15 mouse cellular contexts compared by ENCODE assay signal in genomic region chr10:58890671-58891439, GRCm38 (mm10).
DNase-seq lines count a peak whose midpoint lies in the region; ATAC-seq lines count a peak whose summit lies in the region.
"Had no signal": no experiment of that assay in that cellular context is flagged by ENCODE, and none has a peak within 500 bp of the region (broad histone marks: within the 10 kb centered on the region; RNA-seq: fewer than 3 reads in every experiment).

No protein-coding gene starts in this region.

- peak; percentile 43; the same call in 1 of the 2 replicates for ATAC-seq in hindbrain, embryonic 14.5 days (ENCODE audit: low FRiP score)
- ATAC-seq in embryonic facial prominence, embryonic 11.5 days (replicated peaks; ENCODE audit: insufficient number of reproducible peaks, low FRiP score, low TSS enrichment, low read depth): no peak
- peak; percentile 32; the same call in 1 of the 2 replicates for ATAC-seq in forebrain, embryonic 16.5 days
- no peak for ATAC-seq in hindbrain, embryonic 12.5 days (ENCODE audit: low FRiP score)
- ATAC-seq: inflammation-experienced regulatory T-cells, adult 6 months had no signal

- H3K36me3 ChIP-seq in hindbrain, embryonic 14.5 days (replicated peaks; ENCODE audit: control insufficient read depth, insufficient read depth): no peaks in the 10 kb centered on the region
- H3K36me3 ChIP-seq in hindbrain, embryonic 10.5 days: no peaks in the 10 kb centered on the region
- no peaks in the 10 kb centered on the region for H3K36me3 ChIP-seq in embryonic facial prominence, embryonic 11.5 days (replicated peaks; ENCODE audit: control insufficient read depth, insufficient read depth, low read depth, low read length)
- H3K36me3 ChIP-seq in forebrain, embryonic 16.5 days (ENCODE audit: control insufficient read depth, insufficient read depth): no peaks in the 10 kb centered on the region
- no peaks in the 10 kb centered on the region for H3K36me3 ChIP-seq in hindbrain, embryonic 12.5 days
- H3K36me3 ChIP-seq: liver, embryonic 15.5 days had no signal

- 55% methylated on average over 16 of the region's 16 CpGs for WGBS in hindbrain, embryonic 14.5 days
- WGBS in hindbrain, embryonic 10.5 days: 61% methylated on average over 16 of the region's 16 CpGs
- WGBS in embryonic facial prominence, embryonic 11.5 days: 36% methylated on average over 16 of the region's 16 CpGs
- WGBS in forebrain, embryonic 16.5 days: 19% methylated on average over 16 of the region's 16 CpGs
- 55% methylated on average over 16 of the region's 16 CpGs for WGBS in hindbrain, embryonic 12.5 days

- 0 out of 2 replicates have a peak, but pooled peaks cover 6% of the 10 kb centered on the region for H3K4me1 ChIP-seq in hindbrain, embryonic 14.5 days (replicated peaks; ENCODE audit: control insufficient read depth, insufficient read depth, low read length)
- H3K4me1 ChIP-seq in hindbrain, embryonic 10.5 days (replicated peaks): no peaks in the 10 kb centered on the region; the same call in 1 of the 2 replicates
- H3K4me1 ChIP-seq in embryonic facial prominence, embryonic 11.5 days (ENCODE audit: control insufficient read depth, insufficient read depth, low read length): no peaks in the 10 kb centered on the region
- peaks cover 15% of the 10 kb centered on the region for H3K4me1 ChIP-seq in forebrain, embryonic 16.5 days (replicated peaks; ENCODE audit: control insufficient read depth, insufficient read depth, low read length)
- peaks cover 4% of the 10 kb centered on the region for H3K4me1 ChIP-seq in hindbrain, embryonic 12.5 days
- H3K4me1 ChIP-seq: liver, embryonic 15.5 days had no signal

- no peak overlapping the region for H3K27ac ChIP-seq in hindbrain, embryonic 14.5 days
- no peak overlapping the region for H3K27ac ChIP-seq in hindbrain, embryonic 10.5 days
- no peak overlapping the region for H3K27ac ChIP-seq in embryonic facial prominence, embryonic 11.5 days (replicated peaks; ENCODE audit: low read depth, low read length)
- H3K27ac ChIP-seq in forebrain, embryonic 16.5 days (ENCODE audit: low read length): no peak overlapping the region
- H3K27ac ChIP-seq in hindbrain, embryonic 12.5 days: no peak overlapping the region
- H3K27ac ChIP-seq: liver, embryonic 15.5 days had no signal

- no peaks in the 10 kb centered on the region for H3K9me3 ChIP-seq in hindbrain, embryonic 14.5 days (ENCODE audit: control insufficient read depth, low read length)
- H3K9me3 ChIP-seq in hindbrain, embryonic 10.5 days: no peaks in the 10 kb centered on the region
- H3K9me3 ChIP-seq in embryonic facial prominence, embryonic 11.5 days (replicated peaks; ENCODE audit: control insufficient read depth, low read length): no peaks in the 10 kb centered on the region
- H3K9me3 ChIP-seq in forebrain, embryonic 16.5 days (ENCODE audit: control insufficient read depth, low read length): no peaks in the 10 kb centered on the region
- H3K9me3 ChIP-seq in hindbrain, embryonic 12.5 days (replicated peaks): no peaks in the 10 kb centered on the region
- H3K9me3 ChIP-seq: liver, embryonic 15.5 days had no signal

- no peaks in the 10 kb centered on the region for H3K27me3 ChIP-seq in hindbrain, embryonic 14.5 days (ENCODE audit: control insufficient read depth, insufficient read depth, low read length)
- H3K27me3 ChIP-seq in hindbrain, embryonic 10.5 days (ENCODE audit: insufficient read depth, poor library complexity, severe bottlenecking): no peaks in the 10 kb centered on the region
- H3K27me3 ChIP-seq in embryonic facial prominence, embryonic 11.5 days (ENCODE audit: control insufficient read depth, insufficient read depth, low read length): no peaks in the 10 kb centered on the region
- H3K27me3 ChIP-seq in forebrain, embryonic 16.5 days (replicated peaks; ENCODE audit: control insufficient read depth, insufficient read depth, low read length): no peaks in the 10 kb centered on the region
- no peaks in the 10 kb centered on the region for H3K27me3 ChIP-seq in hindbrain, embryonic 12.5 days
- H3K27me3 ChIP-seq: liver, embryonic 15.5 days had no signal

- no peak overlapping the region for H3K4me3 ChIP-seq in hindbrain, embryonic 14.5 days (replicated peaks; ENCODE audit: low read length)
- H3K4me3 ChIP-seq in hindbrain, embryonic 10.5 days: no peak overlapping the region
- H3K4me3 ChIP-seq in embryonic facial prominence, embryonic 11.5 days (ENCODE audit: low read depth, low read length): no peak overlapping the region
- H3K4me3 ChIP-seq in forebrain, embryonic 16.5 days (replicated peaks; ENCODE audit: low read length): no peak overlapping the region
- H3K4me3 ChIP-seq in hindbrain, embryonic 12.5 days: no peak overlapping the region
- H3K4me3 ChIP-seq: liver, embryonic 15.5 days had no signal

- DNase-seq in hindbrain, embryonic 14.5 days (ENCODE audit: low spot score): no peak
- DNase-seq in hindbrain, embryonic 10.5 days (ENCODE audit: low spot score): no peak
- DNase-seq in embryonic facial prominence, embryonic 11.5 days (ENCODE audit: low spot score): peak; percentile 19
- peak; percentile 47 for DNase-seq in retina, embryonic 14.5 days (ENCODE audit: low spot score)
- no peak for DNase-seq in spleen, adult 12 weeks (ENCODE audit: low spot score)
- DNase-seq: adrenal gland, postnatal 25 days; cerebellum, postnatal 25 days; kidney, postnatal 10 days; layer of hippocampus, adult 9-11 months; left cerebral cortex, postnatal 4 days; thymus, postnatal 4 days had no signal

- H3K9ac ChIP-seq in hindbrain, embryonic 14.5 days: no peak overlapping the region
- no peak overlapping the region for H3K9ac ChIP-seq in embryonic facial prominence, embryonic 11.5 days (replicated peaks; ENCODE audit: low read length)
- peak overlapping the region; percentile 3; the same call in 1 of the 2 replicates for H3K9ac ChIP-seq in forebrain, embryonic 16.5 days (replicated peaks; ENCODE audit: low read depth, low read length)
- no peak overlapping the region for H3K9ac ChIP-seq in hindbrain, embryonic 12.5 days
- H3K9ac ChIP-seq: liver, embryonic 15.5 days had no signal

- H3K4me2 ChIP-seq in hindbrain, embryonic 14.5 days (replicated peaks): 0 out of 2 replicates have a peak overlapping the region, but pooled peaks have one; percentile 2
- no peak overlapping the region for H3K4me2 ChIP-seq in embryonic facial prominence, embryonic 11.5 days (ENCODE audit: low read depth, low read length)
- H3K4me2 ChIP-seq in forebrain, embryonic 16.5 days (ENCODE audit: low read length): no peak overlapping the region
- no peak overlapping the region for H3K4me2 ChIP-seq in hindbrain, embryonic 12.5 days (replicated peaks)
- H3K4me2 ChIP-seq: liver, embryonic 15.5 days had no signal

Comparison
In these comparisons a context has a peak if more than half of its experiments do, and no peak if none do; other contexts are left out.
1. ATAC-seq: peak in hindbrain, embryonic 14.5 days (single experiment) and forebrain, embryonic 16.5 days (single experiment); none in embryonic facial prominence, embryonic 11.5 days (single experiment) and hindbrain, embryonic 12.5 days (single experiment).
2. DNase-seq: peak in embryonic facial prominence, embryonic 11.5 days (single experiment) and retina, embryonic 14.5 days (single experiment); none in hindbrain, embryonic 14.5 days (single experiment), hindbrain, embryonic 10.5 days (single experiment) and spleen, adult 12 weeks (single experiment).